27 mouse cellular contexts compared by ENCODE assay signal in genomic region chr13:24578317-24578716, GRCm38 (mm10). TPM values are rescaled to one million over a fixed set of nuclear protein-coding genes. Genes with fewer than 3 reads are reported as not detected.
DNase-seq lines count a peak whose midpoint lies in the region; ATAC-seq and TF ChIP-seq lines count a peak whose summit lies in the region.
"Had no signal": no experiment of that assay in that cellular context is flagged by ENCODE, and none has a peak within 500 bp of the region (broad histone marks: within the 10 kb centered on the region; RNA-seq: fewer than 3 reads in every experiment).

No protein-coding gene starts in this region.

- TF ChIP-seq EP300 in liver, postnatal 0 days (IDR thresholded peaks at IDR 0.05; ENCODE audit: low read depth) = no peak
- peak; percentile 37; the same call in 1 of the 2 replicates for TF ChIP-seq EP300 in liver, embryonic 14.5 days (IDR thresholded peaks at IDR 0.05; ENCODE audit: low read depth)

- no peaks in the 10 kb centered on the region for H3K9me3 ChIP-seq in liver, embryonic 12.5 days (replicated peaks)
- H3K9me3 ChIP-seq in liver, postnatal 0 days (ENCODE audit: low read length) = no peaks in the 10 kb centered on the region
- H3K9me3 ChIP-seq in liver, embryonic 14.5 days (ENCODE audit: control insufficient read depth, low read length) = no peaks in the 10 kb centered on the region
- no peaks in the 10 kb centered on the region for H3K9me3 ChIP-seq in liver, embryonic 11.5 days (ENCODE audit: control insufficient read depth, low read length)
- H3K9me3 ChIP-seq: embryonic facial prominence, embryonic 13.5 days; embryonic facial prominence, embryonic 15.5 days; forebrain, embryonic 10.5 days; forebrain, embryonic 12.5 days; G1E had no signal

- peak; percentile 57 for ATAC-seq in liver, embryonic 12.5 days
- ATAC-seq in liver, postnatal 0 days = no peak
- ATAC-seq in liver, embryonic 14.5 days (ENCODE audit: insufficient read depth) = peak; percentile 38; the same call in 1 of the 2 replicates
- ATAC-seq in liver, embryonic 11.5 days (replicated peaks; ENCODE audit: low FRiP score) = no peak; the same call in 1 of the 2 replicates
- ATAC-seq: activated CD4-positive, CD25-positive, alpha-beta regulatory T cell, adult 4 months; CD4-positive, CD25-positive, alpha-beta regulatory T cell, adult 4 months; forebrain, embryonic 14.5 days; forebrain, embryonic 16.5 days; Patski had no signal

- H3K9ac ChIP-seq in liver, embryonic 12.5 days = no peak overlapping the region
- no peak overlapping the region for H3K9ac ChIP-seq in liver, postnatal 0 days (replicated peaks)
- no peak overlapping the region for H3K9ac ChIP-seq in liver, embryonic 14.5 days (replicated peaks)
- no peak overlapping the region for H3K9ac ChIP-seq in liver, embryonic 11.5 days (ENCODE audit: low read depth, low read length)
- H3K9ac ChIP-seq: embryonic facial prominence, embryonic 13.5 days; embryonic facial prominence, embryonic 15.5 days; forebrain, embryonic 12.5 days had no signal

- TF ChIP-seq CTCF in liver, postnatal 0 days (IDR thresholded peaks at IDR 0.05; ENCODE audit: low read depth) = no peak
- TF ChIP-seq CTCF in liver, embryonic 14.5 days (IDR thresholded peaks at IDR 0.05; ENCODE audit: low read depth) = no peak

- peaks cover 68% of the 10 kb centered on the region for H3K4me1 ChIP-seq in liver, embryonic 12.5 days
- H3K4me1 ChIP-seq in liver, postnatal 0 days (ENCODE audit: insufficient read depth) = peaks cover 8% of the 10 kb centered on the region; the same call in 1 of the 2 replicates
- H3K4me1 ChIP-seq in liver, embryonic 14.5 days (replicated peaks; ENCODE audit: control insufficient read depth in 2 of 2, insufficient read depth in 2 of 2, low read length in 1 of 2) = peaks cover 43 to 54% of the 10 kb centered on the region in 2 experiments
- peaks cover 37% of the 10 kb centered on the region for H3K4me1 ChIP-seq in liver, embryonic 11.5 days (replicated peaks; ENCODE audit: control insufficient read depth, insufficient read depth, low read length)

- no peak overlapping the region for H3K4me3 ChIP-seq in liver, embryonic 12.5 days
- H3K4me3 ChIP-seq in liver, postnatal 0 days (ENCODE audit: low read depth, low read length) = no peak overlapping the region
- no peak overlapping the region for H3K4me3 ChIP-seq in liver, embryonic 14.5 days (ENCODE audit: insufficient read depth in 1 of 2, low read depth in 2 of 2, low read length in 2 of 2)
- H3K4me3 ChIP-seq in liver, embryonic 11.5 days (ENCODE audit: low read depth, low read length) = no peak overlapping the region
- H3K4me3 ChIP-seq: embryonic facial prominence, embryonic 13.5 days; embryonic facial prominence, embryonic 15.5 days; erythroblast, embryonic 14.5 days; forebrain, embryonic 10.5 days; forebrain, embryonic 12.5 days had no signal

- no peak for DNase-seq in liver, postnatal 0 days
- DNase-seq in liver, embryonic 14.5 days (ENCODE audit: low read depth in 3 of 3, low spot score in 3 of 3) = no peak
- no peak for DNase-seq in liver, embryonic 11.5 days (ENCODE audit: low spot score)
- no peak for DNase-seq in thymus, postnatal 0 days (ENCODE audit: low spot score)
- DNase-seq: adrenal gland, adult 8-10 months; adrenal gland, postnatal 14 days; adrenal gland, postnatal 36 days; B cell, adult 2 months; cerebellum, adult 11-12 months; cerebellum, adult 2 months; cerebellum, adult 9-11 months; cerebellum, postnatal 14 days; cerebellum, postnatal 36 days; embryo, embryonic 11 days had no signal

- H3K36me3 ChIP-seq in liver, embryonic 12.5 days = no peaks in the 10 kb centered on the region
- H3K36me3 ChIP-seq in liver, postnatal 0 days (replicated peaks; ENCODE audit: insufficient read depth, low read length) = no peaks in the 10 kb centered on the region
- no peaks in the 10 kb centered on the region for H3K36me3 ChIP-seq in liver, embryonic 14.5 days (replicated peaks; ENCODE audit: control insufficient read depth, insufficient read depth, low read depth)
- no peaks in the 10 kb centered on the region for H3K36me3 ChIP-seq in liver, embryonic 11.5 days (ENCODE audit: control insufficient read depth, insufficient read depth, low read length)
- H3K36me3 ChIP-seq: embryonic facial prominence, embryonic 13.5 days; embryonic facial prominence, embryonic 15.5 days; forebrain, embryonic 10.5 days; forebrain, embryonic 12.5 days; G1E had no signal

- no peaks in the 10 kb centered on the region for H3K27me3 ChIP-seq in liver, embryonic 12.5 days (replicated peaks)
- H3K27me3 ChIP-seq in liver, postnatal 0 days (ENCODE audit: insufficient read depth, low read length) = no peaks in the 10 kb centered on the region
- H3K27me3 ChIP-seq in liver, embryonic 14.5 days (ENCODE audit: control insufficient read depth, insufficient read depth, low read length) = no peaks in the 10 kb centered on the region
- H3K27me3 ChIP-seq in liver, embryonic 11.5 days (replicated peaks; ENCODE audit: control insufficient read depth, insufficient read depth, low read length) = no peaks in the 10 kb centered on the region
- H3K27me3 ChIP-seq: CH12.LX; embryonic facial prominence, embryonic 13.5 days; embryonic facial prominence, embryonic 15.5 days; forebrain, embryonic 12.5 days; Patski had no signal

- no peak overlapping the region for H3K4me2 ChIP-seq in liver, embryonic 12.5 days
- H3K4me2 ChIP-seq in liver, postnatal 0 days (ENCODE audit: low read depth, low read length) = no peak overlapping the region
- H3K4me2 ChIP-seq in liver, embryonic 14.5 days (ENCODE audit: low read depth) = no peak overlapping the region
- H3K4me2 ChIP-seq in liver, embryonic 11.5 days = no peak overlapping the region
- H3K4me2 ChIP-seq: embryonic facial prominence, embryonic 13.5 days; embryonic facial prominence, embryonic 15.5 days; forebrain, embryonic 12.5 days had no signal

- H3K27ac ChIP-seq in liver, embryonic 12.5 days = peak overlapping the region; percentile 82; the same call in 1 of the 2 replicates
- H3K27ac ChIP-seq in liver, postnatal 0 days (ENCODE audit: low read depth) = no peak overlapping the region
- H3K27ac ChIP-seq in liver, embryonic 14.5 days = peak overlapping the region; percentile 21; the same call in 1 of the 2 replicates
- no peak overlapping the region for H3K27ac ChIP-seq in liver, embryonic 11.5 days (ENCODE audit: low read depth, low read length)
- H3K27ac ChIP-seq: embryonic facial prominence, embryonic 13.5 days; embryonic facial prominence, embryonic 15.5 days; forebrain, embryonic 10.5 days; forebrain, embryonic 12.5 days had no signal

RNA-seq across cellular contexts. Expression of gene Ripor2, which starts 3.7 kb away (rescaled TPM):
- polyA plus RNA-seq in liver, embryonic 12.5 days (2016; fragmentation: Nextera tagmentation; extraction: Ambion mirVana) = 6.6 and 8.3 TPM in 2 replicates
- 3.7 and 3.8 TPM in 2 replicates for polyA plus RNA-seq in liver, postnatal 0 days (2015; fragmentation: Nextera tagmentation; extraction: Ambion mirVana)
- 1.6 and 2.1 TPM in 2 replicates for polyA plus RNA-seq in liver, embryonic 14.5 days (2012; rRNA removed)
- 2.1 and 2.3 TPM in 2 replicates for polyA plus RNA-seq in liver, embryonic 14.5 days (2014; fragmentation: Nextera tagmentation; extraction: Ambion mirVana)
- polyA plus RNA-seq in liver, embryonic 11.5 days (2014; fragmentation: Nextera tagmentation; extraction: Ambion mirVana) = 9.4 and 11.4 TPM in 2 replicates
- polyA plus RNA-seq in thymus, postnatal 0 days (2015; fragmentation: Nextera tagmentation; extraction: Ambion mirVana) = 16.3 and 18.6 TPM in 2 replicates
- polyA plus RNA-seq: G1E had no signal

Comparison
In these comparisons a context has a peak if more than half of its experiments do, and no peak if none do; other contexts are left out.
1. ATAC-seq: peak in liver, embryonic 12.5 days (single experiment) and liver, embryonic 14.5 days (single experiment); none in liver, postnatal 0 days (single experiment) and liver, embryonic 11.5 days (single experiment).
2. H3K27ac ChIP-seq: peak in liver, embryonic 12.5 days (single experiment) and liver, embryonic 14.5 days (single experiment); none in liver, postnatal 0 days (single experiment) and liver, embryonic 11.5 days (single experiment).